Mouse (Mus musculus): Measurements from ENCODE around the gene Csf2rb.
"Not testable (repeated sequence)": the region's sequence is repeated elsewhere in the genome, so short reads cannot be mapped to it uniquely, and the experiment has no call there.

GRCm38 (mm10) chr15:78312421-78313233, 12.9 kb upstream of the Csf2rb start:
- TF ChIP-seq GATA1, TAL1 (IDR thresholded peaks at IDR 0.05; ENCODE audit: low read length): not testable (repeated sequence)
